Mouse (Mus musculus): Measurements from ENCODE around the gene Cfdp1. TPM values are rescaled to one million over a fixed set of nuclear protein-coding genes. Genes with fewer than 3 reads are reported as not detected.

Cfdp1 gene
- polyA plus RNA-seq, 1 experiment from 2014 or later: 171 TPM

DNA sequence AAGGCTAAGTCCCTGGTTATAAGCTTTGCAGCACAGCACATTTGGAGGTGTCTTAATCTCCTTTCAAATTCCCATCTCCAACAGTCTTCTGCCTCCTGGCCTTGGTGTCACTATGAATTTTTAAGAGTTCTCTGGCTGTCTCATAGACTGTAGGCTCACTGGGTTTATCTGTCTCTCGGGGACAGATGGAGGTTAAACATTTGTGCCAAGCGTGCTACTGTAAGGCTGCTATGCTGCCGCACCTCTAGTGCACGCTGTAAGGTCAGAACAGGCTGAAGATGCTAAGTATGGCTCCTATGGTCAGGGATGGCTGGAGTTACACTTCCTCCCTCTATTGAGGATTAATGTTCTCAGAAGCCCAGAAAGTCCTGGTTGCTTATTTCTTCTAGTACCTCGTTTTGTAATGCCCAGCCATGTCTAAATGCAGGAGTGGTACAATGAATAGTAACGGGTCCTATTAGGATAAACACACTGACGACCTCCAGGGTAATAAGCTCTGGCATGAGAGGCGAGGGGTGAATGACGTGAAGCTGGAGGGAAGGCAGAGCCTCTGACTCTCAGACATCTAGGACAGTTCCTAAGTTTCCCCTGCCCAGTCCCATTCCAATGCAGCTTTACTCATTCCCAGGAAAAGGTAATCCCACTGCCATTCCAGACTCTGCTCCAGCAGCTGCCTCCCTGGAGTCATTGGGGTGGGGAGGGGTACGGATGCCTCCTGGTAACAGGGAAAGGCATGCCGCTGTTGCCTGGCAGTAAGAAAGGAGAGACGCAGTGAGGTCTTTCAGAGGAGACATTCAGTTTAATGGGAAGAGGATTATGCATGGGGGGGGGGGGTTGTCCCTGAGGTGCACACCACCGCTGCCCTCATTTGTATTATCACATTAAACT lies 67.1 kb downstream of the Cfdp1 start:
- peak; percentile 28 for DNase-seq (ENCODE audit: low spot score)
- peak overlapping the region; percentile 29 for H3K4me3 ChIP-seq
- H3K27me3 ChIP-seq (ENCODE audit: insufficient read depth, poor library complexity, severe bottlenecking): no peaks in the 10 kb centered on the region
- H3K9me3 ChIP-seq: no peaks in the 10 kb centered on the region
- 55% methylated on average over 13 of the region's 13 CpGs for WGBS
- H3K36me3 ChIP-seq: peaks cover 6% of the 10 kb centered on the region; the same call in 1 of the 2 replicates
- peak overlapping the region; percentile 81 for H3K27ac ChIP-seq
- H3K4me1 ChIP-seq (replicated peaks): peaks cover 48% of the 10 kb centered on the region

DNA sequence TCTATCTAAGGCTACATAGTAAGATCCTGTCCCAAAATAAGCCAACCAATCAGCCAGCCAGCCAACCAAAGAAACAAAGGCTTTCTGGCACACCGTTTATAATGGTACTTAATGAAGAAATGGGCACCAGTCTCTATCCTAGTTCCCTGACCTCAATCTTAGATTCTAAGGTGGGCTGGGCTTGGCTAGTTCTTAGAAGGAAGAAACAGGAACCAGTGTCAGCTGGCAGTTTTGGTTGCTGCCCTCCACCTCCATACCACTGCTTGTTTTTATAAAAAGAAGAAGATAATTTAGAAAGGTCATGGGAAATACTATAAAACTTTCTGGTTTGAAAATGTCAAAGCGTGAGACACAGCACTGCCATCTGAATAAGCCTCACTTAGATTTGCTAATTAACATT lies 68.0 kb downstream of the Cfdp1 start:
- H3K4me3 ChIP-seq: no peak overlapping the region
- 96% methylated on average over 2 of the region's 2 CpGs for WGBS
- peaks cover 6% of the 10 kb centered on the region; the same call in 1 of the 2 replicates for H3K36me3 ChIP-seq
- H3K27ac ChIP-seq: no peak overlapping the region
- peaks cover 48% of the 10 kb centered on the region for H3K4me1 ChIP-seq (replicated peaks)
- H3K9me3 ChIP-seq: no peaks in the 10 kb centered on the region
- no peaks in the 10 kb centered on the region for H3K27me3 ChIP-seq (ENCODE audit: insufficient read depth, poor library complexity, severe bottlenecking)
- DNase-seq (ENCODE audit: low spot score): no peak

DNA sequence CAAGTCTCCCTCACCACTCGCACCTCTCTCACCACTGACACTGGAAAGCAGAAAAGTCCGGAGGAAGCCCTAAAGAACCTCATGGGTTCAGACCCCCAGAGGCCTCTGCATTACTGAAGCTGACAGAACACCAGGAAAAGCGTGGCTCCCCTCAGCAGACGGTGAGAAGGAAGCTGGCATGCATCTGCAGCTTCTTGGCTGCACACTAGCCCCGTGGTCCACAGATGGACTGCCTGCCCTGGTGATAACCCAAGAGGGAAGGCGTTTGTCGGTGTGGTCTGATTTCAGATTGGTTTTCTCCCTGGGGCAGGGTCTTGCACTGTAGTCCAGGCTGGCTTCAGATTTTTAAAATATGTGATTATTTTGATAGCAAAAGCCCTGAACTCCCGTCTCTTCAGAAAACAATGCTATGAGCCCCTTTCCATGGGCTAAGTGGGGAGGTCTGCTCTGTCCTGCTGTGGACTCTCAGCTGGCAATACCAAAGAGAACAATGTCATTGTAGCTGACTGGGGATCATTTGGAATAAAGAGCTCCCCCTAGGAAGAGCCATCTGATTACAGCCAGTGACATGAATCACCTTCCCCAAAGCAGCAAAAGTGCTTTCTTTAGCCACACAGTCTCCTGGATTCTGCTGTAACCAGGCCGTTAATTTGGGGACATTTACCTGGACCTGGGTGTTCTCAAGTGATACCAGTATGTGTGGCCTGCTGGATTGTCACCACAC lies 71.3 kb downstream of the Cfdp1 start:
- WGBS: 74% methylated on average over 9 of the region's 9 CpGs
- no peaks in the 10 kb centered on the region for H3K9me3 ChIP-seq
- H3K27me3 ChIP-seq (ENCODE audit: insufficient read depth, poor library complexity, severe bottlenecking): no peaks in the 10 kb centered on the region
- DNase-seq (ENCODE audit: low spot score): no peak
- peak overlapping the region; percentile 71 for H3K27ac ChIP-seq
- no peak overlapping the region for H3K4me3 ChIP-seq
- peaks cover 21% of the 10 kb centered on the region for H3K36me3 ChIP-seq
- H3K4me1 ChIP-seq (replicated peaks): peaks cover 28% of the 10 kb centered on the region

DNA sequence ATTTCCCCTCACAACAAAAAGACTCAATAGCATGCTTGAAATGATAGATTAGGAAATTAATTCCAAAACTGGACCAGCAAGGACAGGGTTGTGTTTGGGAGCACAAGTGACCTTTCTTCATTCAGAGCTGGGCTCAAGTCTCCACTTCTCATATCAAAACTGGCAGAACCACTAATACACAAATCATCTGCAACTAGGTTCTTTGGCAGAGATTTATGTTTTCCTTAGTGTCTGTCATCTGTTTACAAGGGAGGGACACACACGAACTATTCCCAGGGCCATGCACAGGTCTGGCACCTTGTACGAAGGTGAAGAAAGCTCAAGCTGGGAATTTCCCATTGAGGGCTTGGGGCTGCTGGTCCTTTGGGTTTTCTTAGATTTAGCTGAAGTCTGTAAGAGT lies 71.9 kb downstream of the Cfdp1 start:
- H3K4me3 ChIP-seq: no peak overlapping the region
- no peak for DNase-seq (ENCODE audit: low spot score)
- 89% methylated on average over 2 of the region's 2 CpGs for WGBS
- H3K27me3 ChIP-seq (ENCODE audit: insufficient read depth, poor library complexity, severe bottlenecking): no peaks in the 10 kb centered on the region
- no peaks in the 10 kb centered on the region for H3K9me3 ChIP-seq
- peaks cover 22% of the 10 kb centered on the region for H3K4me1 ChIP-seq (replicated peaks)
- peaks cover 21% of the 10 kb centered on the region for H3K36me3 ChIP-seq
- 0 out of 2 replicates have a peak overlapping the region, but pooled peaks have one; percentile 71 for H3K27ac ChIP-seq

DNA sequence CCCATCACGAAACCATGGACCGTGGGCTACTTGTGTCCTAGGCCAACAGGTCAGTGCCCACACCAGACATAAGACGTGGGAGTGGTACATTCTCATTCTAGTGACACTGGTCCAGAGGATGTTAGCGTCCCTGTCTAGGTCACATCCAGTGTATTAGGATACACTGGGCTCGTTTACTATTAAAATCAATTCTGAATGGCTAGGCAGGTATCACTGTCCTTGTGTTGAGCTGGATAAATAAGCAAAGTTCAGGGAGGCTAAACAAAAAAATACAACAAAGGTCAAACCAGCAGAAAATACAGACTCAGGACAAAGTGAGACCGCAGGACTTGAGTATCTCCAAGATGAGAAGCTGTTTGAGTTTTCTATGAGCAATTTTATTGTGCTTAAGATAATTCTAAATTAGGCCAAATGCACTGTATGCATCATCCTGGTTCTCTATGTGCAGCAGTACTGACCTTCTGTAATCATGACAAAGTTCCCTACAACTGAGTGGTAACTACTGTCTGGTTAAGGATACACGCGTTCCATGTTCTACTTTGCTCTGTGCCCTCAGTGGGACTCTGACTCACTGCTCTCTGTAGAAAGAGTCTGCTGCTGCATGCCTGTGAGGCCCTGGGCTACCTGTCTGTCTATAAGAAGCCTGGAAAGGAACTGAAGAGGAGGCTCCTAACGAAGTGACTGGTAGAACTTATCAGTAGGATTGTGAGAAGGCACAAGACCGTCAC lies 73.2 kb downstream of the Cfdp1 start:
- Histone ChIP-seq H3K36me3 (peaks cover 24% of the 10 kb centered on the region), H3K9me3 (no peaks in the 10 kb centered on the region), H3K4me3 (no peak overlapping the region), H3K4me1 (replicated peaks) (peaks cover 14% of the 10 kb centered on the region), H3K27me3 (ENCODE audit: insufficient read depth, poor library complexity, severe bottlenecking) (no peaks in the 10 kb centered on the region), H3K27ac (no peak overlapping the region)
- WGBS: 87% methylated on average over 10 of the region's 10 CpGs
- DNase-seq (ENCODE audit: low spot score): no peak

DNA sequence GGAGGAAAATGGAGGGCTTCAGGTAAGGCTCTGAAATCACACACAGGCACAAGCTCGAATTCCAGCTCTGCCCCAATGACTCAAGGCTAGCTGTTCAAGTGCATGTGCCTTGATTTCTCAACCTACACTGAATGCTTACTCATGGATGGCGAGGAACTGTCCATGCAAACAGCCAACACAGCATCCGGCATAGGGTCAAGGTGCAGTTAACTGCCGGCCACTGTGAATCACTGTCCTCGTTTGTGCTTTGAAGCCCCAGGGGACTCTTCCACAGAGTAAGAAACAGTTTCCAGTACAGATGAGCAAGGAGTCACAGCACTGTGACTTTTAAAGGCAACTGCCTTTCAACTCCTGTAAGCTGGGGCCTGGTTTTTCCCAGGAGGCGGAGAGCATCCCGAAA lies 74.4 kb downstream of the Cfdp1 start:
- Histone ChIP-seq H3K27me3 (ENCODE audit: insufficient read depth, poor library complexity, severe bottlenecking) (no peaks in the 10 kb centered on the region), H3K36me3 (peaks cover 28% of the 10 kb centered on the region), H3K4me3 (no peak overlapping the region), H3K27ac (no peak overlapping the region), H3K4me1 (replicated peaks) (peaks cover 14% of the 10 kb centered on the region), H3K9me3 (no peaks in the 10 kb centered on the region)
- 79% methylated on average over 7 of the region's 7 CpGs for WGBS
- DNase-seq (ENCODE audit: low spot score): no peak

DNA sequence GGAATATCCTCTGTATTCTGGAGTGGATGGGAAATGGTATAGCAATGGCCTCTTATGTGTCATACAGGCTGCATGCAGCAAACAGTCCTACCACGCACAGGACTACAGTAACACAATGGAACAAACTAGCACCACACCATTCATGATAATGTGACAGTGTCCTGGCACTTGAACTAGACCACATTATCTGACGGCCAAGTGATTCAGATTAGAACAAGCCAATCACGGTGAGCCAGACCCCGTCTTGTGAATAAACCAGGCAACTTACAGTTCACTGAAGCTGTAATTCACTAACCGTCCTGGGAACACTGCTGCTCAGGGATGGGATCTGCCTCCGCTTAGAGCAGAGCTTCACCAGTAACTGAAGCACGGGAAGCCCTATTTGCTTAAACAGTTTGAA lies 75.3 kb downstream of the Cfdp1 start:
- Histone ChIP-seq H3K4me3 (no peak overlapping the region), H3K27ac (no peak overlapping the region), H3K27me3 (ENCODE audit: insufficient read depth, poor library complexity, severe bottlenecking) (no peaks in the 10 kb centered on the region), H3K9me3 (no peaks in the 10 kb centered on the region), H3K36me3 (peaks cover 34% of the 10 kb centered on the region), H3K4me1 (replicated peaks) (peaks cover 14% of the 10 kb centered on the region)
- no peak for DNase-seq (ENCODE audit: low spot score)
- WGBS: 86% methylated on average over 7 of the region's 7 CpGs

DNA sequence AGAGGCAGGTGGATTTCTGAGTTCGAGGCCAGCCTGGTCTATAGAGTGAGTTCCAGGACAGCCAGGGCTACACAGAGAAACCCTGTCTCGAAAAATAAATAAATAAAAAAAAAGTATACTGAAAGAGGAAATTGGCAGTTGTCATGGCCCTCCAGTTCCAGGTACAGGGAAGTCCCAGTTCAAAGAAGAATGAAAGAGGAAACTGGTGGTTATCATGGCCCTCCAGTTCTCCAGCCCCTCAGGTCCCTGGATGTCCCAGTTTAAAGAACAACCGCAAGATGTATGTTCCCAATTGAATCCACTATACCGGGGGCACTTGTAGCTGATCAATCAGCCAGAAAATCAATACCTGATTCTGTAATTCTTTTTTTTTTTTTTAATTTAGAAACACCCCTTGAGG lies 77.6 kb downstream of the Cfdp1 start:
- no peak overlapping the region for H3K27ac ChIP-seq
- H3K27me3 ChIP-seq (ENCODE audit: insufficient read depth, poor library complexity, severe bottlenecking): no peaks in the 10 kb centered on the region
- 0 out of 2 replicates have a peak, but pooled peaks cover 5% of the 10 kb centered on the region for H3K4me1 ChIP-seq (replicated peaks)
- H3K4me3 ChIP-seq: no peak overlapping the region
- 93% methylated on average over 4 of the region's 4 CpGs for WGBS
- peaks cover 36% of the 10 kb centered on the region for H3K36me3 ChIP-seq
- DNase-seq (ENCODE audit: low spot score): no peak
- no peaks in the 10 kb centered on the region for H3K9me3 ChIP-seq

DNA sequence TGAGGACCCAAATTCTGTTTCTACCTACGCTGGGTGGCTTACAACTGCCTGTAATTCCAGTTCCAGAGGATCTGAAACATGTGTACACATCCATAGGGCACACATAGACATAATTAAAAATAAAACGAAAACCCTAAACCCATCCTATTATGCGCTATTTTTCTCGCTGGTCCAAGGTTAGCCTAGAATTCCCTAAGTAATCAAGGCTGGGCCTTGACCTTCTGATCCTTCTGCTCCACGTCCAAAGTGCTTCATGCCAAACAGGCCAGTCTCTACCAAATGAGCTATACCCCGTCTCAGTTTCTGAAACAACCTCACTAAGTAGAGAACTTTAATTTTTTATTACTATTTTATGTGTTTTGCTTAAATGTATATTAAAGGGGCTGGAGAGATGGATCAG lies 78.3 kb downstream of the Cfdp1 start:
- H3K4me3 ChIP-seq: no peak overlapping the region
- peaks cover 39% of the 10 kb centered on the region for H3K36me3 ChIP-seq
- H3K27ac ChIP-seq: no peak overlapping the region
- DNase-seq (ENCODE audit: low spot score): no peak
- 94% methylated on average over 6 of the region's 6 CpGs for whole genome bisulfite sequencing
- no peaks in the 10 kb centered on the region for H3K27me3 ChIP-seq (ENCODE audit: insufficient read depth, poor library complexity, severe bottlenecking)
- 0 out of 2 replicates have a peak, but pooled peaks cover 7% of the 10 kb centered on the region for H3K4me1 ChIP-seq (replicated peaks)
- H3K9me3 ChIP-seq: no peaks in the 10 kb centered on the region

DNA sequence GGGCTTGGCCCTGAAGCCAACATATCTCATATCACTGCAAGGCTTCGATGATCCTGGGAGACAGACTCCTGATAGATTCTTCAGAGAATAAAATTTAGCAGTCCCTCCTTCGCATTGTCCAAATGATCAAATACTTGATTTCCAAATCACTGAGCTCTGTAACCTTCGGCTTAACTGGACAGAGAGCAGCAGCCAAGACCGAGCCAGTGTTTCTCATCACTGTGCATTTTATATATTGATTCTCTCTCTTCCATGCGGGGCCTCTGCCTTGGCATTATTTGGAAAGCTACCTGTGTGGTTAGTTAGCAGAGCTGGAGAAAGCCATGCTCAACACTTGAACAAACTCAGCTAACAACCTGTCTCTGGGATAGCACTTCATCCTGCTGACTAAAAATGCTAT lies 80.6 kb downstream of the Cfdp1 start:
- peaks cover 19% of the 10 kb centered on the region for H3K4me1 ChIP-seq (replicated peaks)

DNA sequence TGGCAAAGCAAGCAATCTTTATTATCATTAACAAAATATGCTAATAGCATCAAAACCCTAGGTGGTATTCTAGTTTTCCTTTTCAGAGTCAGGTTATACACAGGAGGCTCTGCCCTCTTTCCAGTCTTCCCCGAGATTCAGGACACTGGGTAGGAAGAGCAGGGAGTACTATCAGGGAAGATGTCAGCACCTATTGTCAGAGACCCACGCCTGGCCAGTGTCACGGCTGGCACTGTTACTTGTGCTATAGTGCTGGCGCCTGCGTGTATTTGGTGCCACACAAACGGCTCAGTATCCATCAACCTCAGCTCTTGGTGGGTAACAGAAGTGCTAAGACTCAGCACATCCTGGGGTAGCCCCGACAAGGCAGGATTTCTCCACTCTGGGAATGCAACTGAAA lies 81.0 kb downstream of the Cfdp1 start:
- Histone ChIP-seq H3K27ac (no peak overlapping the region), H3K36me3 (peaks cover 31% of the 10 kb centered on the region), H3K27me3 (ENCODE audit: insufficient read depth, poor library complexity, severe bottlenecking) (no peaks in the 10 kb centered on the region), H3K4me3 (no peak overlapping the region), H3K4me1 (replicated peaks) (peaks cover 19% of the 10 kb centered on the region), H3K9me3 (no peaks in the 10 kb centered on the region)
- no peak for DNase-seq (ENCODE audit: low spot score)
- WGBS: 90% methylated on average over 7 of the region's 7 CpGs

More for the DNA sequence above, 80.6 kb downstream of the Cfdp1 start:
- DNase-seq (ENCODE audit: low spot score): no peak
- WGBS: 97% methylated on average over 5 of the region's 5 CpGs
- Histone ChIP-seq H3K36me3 (peaks cover 30% of the 10 kb centered on the region), H3K4me3 (no peak overlapping the region), H3K9me3 (no peaks in the 10 kb centered on the region), H3K27me3 (ENCODE audit: insufficient read depth, poor library complexity, severe bottlenecking) (no peaks in the 10 kb centered on the region), H3K27ac (no peak overlapping the region)

DNA sequence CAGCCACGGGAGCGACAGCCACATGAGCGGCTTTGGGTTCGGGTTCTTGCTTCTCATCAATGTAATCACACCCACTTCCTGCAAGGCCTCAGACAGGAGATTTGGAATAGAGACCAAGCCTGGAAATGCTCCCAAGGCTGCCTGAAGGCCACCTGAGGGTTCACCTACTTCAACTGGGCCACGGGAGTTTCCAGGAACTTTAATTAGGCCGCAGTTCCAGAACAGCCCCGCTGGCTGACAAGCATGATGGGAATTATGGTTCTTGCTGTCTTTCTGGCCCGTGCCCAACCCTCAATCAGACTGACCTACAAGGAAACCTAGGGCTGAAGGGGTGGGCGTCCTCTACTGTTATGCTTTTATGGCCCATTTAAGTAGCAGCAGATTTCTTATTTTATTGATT lies 82.0 kb downstream of the Cfdp1 start:
- DNase-seq (ENCODE audit: low spot score): no peak
- 97% methylated on average over 9 of the region's 9 CpGs for WGBS
- Histone ChIP-seq H3K27me3 (ENCODE audit: insufficient read depth, poor library complexity, severe bottlenecking) (no peaks in the 10 kb centered on the region), H3K27ac (no peak overlapping the region), H3K36me3 (peaks cover 41% of the 10 kb centered on the region), H3K4me1 (replicated peaks) (peaks cover 19% of the 10 kb centered on the region), H3K4me3 (no peak overlapping the region), H3K9me3 (no peaks in the 10 kb centered on the region)
